Mouse (Mus musculus): ENCODE measurements around the gene Ctrl.
"Not testable (repeated sequence)": the region's sequence is repeated elsewhere in the genome, so short reads cannot be mapped to it uniquely, and the experiment has no call there.

Gene Ctrl

GRCm38 (mm10) chr8:105933762-105934161, at the start of gene Ctrl:
TSS of gene Ctrl (minus strand) at chr8:105933862.
- no peak for DNase-seq (ENCODE audit: low read depth)

GRCm38 (mm10) chr8:105983406-105983805, 49.7 kb upstream of the Ctrl start:
- not testable (repeated sequence) for DNase-seq (ENCODE audit: low read depth)

DNA sequence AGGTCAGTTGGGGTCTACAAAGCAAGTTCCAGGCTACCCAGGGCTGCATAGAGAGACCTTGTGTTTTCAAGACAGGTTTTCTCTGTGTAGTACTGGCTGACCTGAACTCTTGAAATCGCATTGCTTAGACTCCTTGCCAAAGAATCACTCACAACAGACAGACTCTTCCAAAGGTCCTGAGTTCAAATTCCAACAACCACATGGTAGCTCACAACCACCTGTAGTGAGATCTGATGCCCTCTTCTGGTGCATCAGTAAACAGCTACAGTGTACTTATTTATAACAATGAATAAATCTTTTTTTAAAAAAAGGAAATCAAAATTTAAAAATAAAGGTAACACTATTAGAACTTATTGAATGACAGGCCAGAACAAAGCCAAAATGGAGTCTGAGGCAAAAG, 47.5 kb upstream of the Ctrl start:
- DNase-seq (ENCODE audit: low read depth), result no peak

- DNase-seq (ENCODE audit: low read depth), result no peak
These were observed 45.7 kb upstream of the Ctrl start, which contains the start of gene Dpep3 for GRCm38 (mm10) chr8:105979325-105979724. TSS of gene Dpep3 (minus strand) at chr8:105979429.

- no peak for DNase-seq (ENCODE audit: low read depth)
These were observed 41.7 kb upstream of the Ctrl start for GRCm38 (mm10) chr8:105975363-105975762.

GRCm38 (mm10) chr8:105971019-105971720, 37.5 kb upstream of the Ctrl start:
- DNase-seq (ENCODE audit: low read depth), result no peak

DNA sequence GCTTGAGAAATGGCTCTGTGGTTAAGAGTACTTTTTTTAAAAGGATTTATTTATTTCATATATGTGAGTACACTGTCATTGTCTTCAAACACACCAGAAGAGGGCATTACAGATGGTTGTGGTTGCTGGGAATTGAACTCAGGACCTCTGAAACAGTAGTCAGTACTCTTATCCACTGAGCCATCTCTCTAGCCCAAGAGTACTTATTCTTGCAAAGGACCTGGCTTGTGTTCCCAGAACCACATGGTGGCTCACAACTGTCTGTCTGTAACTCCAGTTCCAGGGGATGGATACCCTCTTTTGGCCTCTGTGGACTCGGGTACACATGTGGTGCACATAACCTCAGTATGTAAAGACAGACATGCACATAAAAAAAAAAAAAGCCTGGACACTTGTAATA, 35.7 kb upstream of the Ctrl start:
- DNase-seq (ENCODE audit: low read depth), result no peak

GRCm38 (mm10) chr8:105966692-105967311, 33.1 kb upstream of the Ctrl start:
- DNase-seq (ENCODE audit: low read depth), result peak; percentile 38

GRCm38 (mm10) chr8:105965905-105966341, 32.3 kb upstream of the Ctrl start, which contains the start of gene Slc12a4:
TSS of gene Slc12a4 (minus strand) at chr8:105966097.
- peak; percentile 70 for DNase-seq (ENCODE audit: low read depth)

DNA sequence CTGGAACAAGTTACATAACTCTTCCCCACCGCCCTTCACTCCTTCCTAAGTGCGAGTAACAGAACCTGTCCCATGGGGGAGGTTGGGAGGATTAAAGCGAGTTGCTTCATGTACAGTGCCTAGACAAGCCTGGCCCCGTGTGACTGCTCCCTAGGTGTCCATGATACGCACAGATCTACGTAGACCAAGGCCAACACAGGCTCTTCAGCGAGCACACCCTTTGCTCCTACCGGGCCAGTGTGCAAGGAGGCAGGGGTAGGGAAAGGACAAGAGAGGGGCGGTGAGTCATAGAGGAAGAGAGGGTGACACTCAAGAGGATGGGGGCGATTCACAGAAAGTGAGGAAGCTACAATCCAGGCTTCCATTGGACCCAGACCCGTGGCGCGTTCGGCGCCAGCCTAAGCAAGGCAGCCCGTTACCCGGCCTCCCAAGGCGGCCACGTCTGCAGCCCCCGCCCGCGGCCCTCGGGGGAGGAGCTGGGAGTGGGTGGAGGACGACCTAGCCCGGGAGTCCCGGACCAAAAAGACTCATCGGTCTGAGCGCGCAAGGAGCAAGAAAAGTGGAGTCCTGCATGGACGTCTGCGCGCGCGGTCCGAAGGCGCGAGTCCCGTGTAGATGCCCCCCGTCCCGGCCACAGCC, 31.7 kb upstream of the Ctrl start:
- DNase-seq (ENCODE audit: low read depth), result peak; percentile 56

DNA sequence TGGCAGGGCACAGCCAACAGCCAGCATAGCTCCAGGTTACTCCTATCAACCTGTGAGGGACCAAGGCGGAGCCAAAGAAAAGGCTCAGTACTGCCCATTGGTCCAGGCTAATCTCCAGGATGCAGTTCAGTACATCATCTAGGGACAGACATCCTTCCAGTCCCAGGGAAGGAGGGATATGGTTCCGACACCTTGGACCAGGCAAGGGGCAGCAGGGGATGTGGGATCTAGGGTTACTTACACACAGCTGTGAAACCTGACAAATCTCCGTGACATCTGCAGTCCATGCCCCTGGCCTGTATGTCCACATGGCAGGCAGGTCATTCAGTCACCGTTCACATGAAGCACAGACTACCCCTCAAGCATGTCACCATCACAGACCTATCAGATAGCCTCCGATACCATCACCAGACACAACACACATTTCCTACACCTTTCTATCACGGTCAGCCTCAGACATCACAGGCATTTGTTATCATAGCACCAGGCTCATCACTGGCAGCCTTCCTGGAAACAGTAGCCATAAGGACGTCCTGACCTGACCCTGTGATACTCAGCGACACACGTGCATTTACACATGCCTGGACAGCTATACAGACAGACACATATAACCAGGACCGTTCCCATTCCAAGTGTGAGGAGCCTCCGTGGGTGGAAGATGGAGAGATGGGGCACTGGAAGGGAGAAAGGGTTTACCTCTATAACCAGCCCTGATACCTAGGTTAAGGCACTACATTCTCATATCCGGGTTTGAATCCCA, 31.0 kb upstream of the Ctrl start:
- no peak for DNase-seq (ENCODE audit: low read depth)

- no peak for DNase-seq (ENCODE audit: low read depth)
These were observed 27.9 kb upstream of the Ctrl start for GRCm38 (mm10) chr8:105961536-105961935.

GRCm38 (mm10) chr8:105961101-105961500, 27.4 kb upstream of the Ctrl start:
- DNase-seq (ENCODE audit: low read depth), result no peak

GRCm38 (mm10) chr8:105959350-105959749, 25.7 kb upstream of the Ctrl start:
- no peak for DNase-seq (ENCODE audit: low read depth)

DNA sequence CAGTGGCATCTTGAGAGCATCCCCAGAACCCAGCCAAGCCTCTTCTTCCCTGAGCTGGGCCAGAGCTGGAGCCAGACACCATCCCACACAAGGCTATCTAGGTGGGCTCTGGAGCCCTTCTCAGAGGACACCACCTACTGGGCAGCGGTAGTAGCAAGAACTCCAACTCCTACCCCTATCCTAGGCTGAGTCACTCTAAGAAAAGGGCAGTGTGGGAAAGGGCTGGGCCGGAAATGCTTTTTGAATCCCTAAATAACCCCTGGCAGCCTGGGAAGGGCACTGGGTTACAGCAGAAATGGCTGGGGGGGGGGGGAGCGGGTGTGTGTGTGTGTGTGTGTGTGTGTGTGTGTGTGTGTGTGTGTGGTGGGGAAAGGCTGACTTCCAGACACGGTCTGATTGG, 24.2 kb upstream of the Ctrl start:
- no peak for DNase-seq (ENCODE audit: low read depth)

GRCm38 (mm10) chr8:105956556-105956955, 22.9 kb upstream of the Ctrl start:
- no peak for DNase-seq (ENCODE audit: low read depth)

GRCm38 (mm10) chr8:105951057-105951659, 17.5 kb upstream of the Ctrl start:
- DNase-seq (ENCODE audit: low read depth), result no peak

- DNase-seq (ENCODE audit: low read depth), result no peak
These were observed 15.7 kb upstream of the Ctrl start for GRCm38 (mm10) chr8:105949350-105949749.

- DNase-seq (ENCODE audit: low read depth), result no peak
These were observed 9.7 kb upstream of the Ctrl start, which contains the start of gene Lcat for GRCm38 (mm10) chr8:105943321-105943739. TSS of gene Lcat (minus strand) at chr8:105943382.

DNA sequence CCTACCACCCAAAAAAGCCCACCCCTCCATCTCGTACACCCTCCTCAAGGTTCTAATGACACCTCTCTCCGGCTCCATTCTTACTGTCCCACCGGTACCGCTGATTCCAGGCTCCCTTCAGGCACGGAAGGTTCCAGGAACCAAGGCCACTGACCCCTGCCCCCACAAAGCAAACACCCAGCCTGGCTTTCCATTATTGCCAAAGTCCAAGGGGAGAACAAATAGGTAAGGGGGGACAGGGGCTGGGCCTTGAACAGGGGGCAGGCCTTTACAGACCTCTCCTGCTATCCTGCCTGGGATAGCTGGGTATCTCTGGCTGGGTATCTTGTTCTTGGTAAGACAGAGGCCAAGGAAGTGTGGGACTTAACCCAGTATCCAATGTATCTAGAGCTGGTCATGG, 8.9 kb upstream of the Ctrl start:
- no peak for DNase-seq (ENCODE audit: low read depth)

DNA sequence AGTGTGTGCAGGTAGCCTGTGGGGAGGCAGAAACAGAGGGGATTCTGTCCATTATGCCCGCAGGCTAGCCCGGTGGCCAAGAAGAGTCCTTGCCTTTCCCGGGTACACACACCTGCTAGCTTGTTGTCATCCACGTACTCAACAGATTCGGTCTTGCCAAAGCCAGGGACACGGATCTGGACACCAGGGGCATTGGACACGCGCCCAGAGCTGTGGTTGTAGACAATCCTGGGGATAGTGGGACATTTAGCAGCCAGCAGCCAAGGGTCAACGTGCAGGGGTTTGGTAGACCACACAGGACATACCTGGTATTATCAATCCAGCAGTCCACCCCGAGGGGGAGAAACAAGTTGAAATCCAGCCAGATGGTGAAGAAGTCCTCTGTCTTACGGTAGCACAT, 8.4 kb upstream of the Ctrl start:
- no peak for DNase-seq (ENCODE audit: low read depth)

DNA sequence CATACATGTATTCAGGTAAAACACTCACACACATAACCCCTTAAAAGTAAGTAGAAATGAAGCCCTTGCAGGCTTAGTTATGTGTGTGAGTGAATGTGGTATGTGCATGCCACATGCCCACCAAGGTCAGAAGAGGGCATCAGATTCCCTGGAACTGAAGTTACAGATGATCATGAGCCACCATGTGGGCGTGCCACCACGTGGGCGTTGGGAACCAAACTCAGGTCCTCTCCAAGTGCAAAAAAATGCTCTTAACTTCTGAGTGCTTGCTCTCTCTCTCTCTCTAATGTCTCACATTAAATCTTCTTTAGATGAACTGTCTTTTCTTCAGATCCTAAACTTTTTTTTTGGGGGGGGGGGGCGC, 4.6 kb upstream of the Ctrl start, which contains the start of gene Psmb10:
TSS of gene Psmb10 (minus strand) at position 139 of the 364 bp plus-strand sequence.
- DNase-seq (ENCODE audit: low read depth), result no peak

Measured in naive thymus-derived CD4-positive, alpha-beta T cell, adult 2 months (primary cell).